Mouse (Mus musculus): ENCODE results near the gene Aamp. TPM values are rescaled to one million over a fixed set of nuclear protein-coding genes. Genes with fewer than 3 reads are reported as not detected.

Aamp gene
- total RNA-seq, 2 experiments from 2014 or later = 14.3 to 26.6 TPM

- ATAC-seq (replicated peaks; ENCODE audit: low FRiP score, poor library complexity, severe bottlenecking) = no peak
Observed at GRCm38 (mm10) chr1:74283686-74284463, 663 bp downstream of the Aamp start.

DNA sequence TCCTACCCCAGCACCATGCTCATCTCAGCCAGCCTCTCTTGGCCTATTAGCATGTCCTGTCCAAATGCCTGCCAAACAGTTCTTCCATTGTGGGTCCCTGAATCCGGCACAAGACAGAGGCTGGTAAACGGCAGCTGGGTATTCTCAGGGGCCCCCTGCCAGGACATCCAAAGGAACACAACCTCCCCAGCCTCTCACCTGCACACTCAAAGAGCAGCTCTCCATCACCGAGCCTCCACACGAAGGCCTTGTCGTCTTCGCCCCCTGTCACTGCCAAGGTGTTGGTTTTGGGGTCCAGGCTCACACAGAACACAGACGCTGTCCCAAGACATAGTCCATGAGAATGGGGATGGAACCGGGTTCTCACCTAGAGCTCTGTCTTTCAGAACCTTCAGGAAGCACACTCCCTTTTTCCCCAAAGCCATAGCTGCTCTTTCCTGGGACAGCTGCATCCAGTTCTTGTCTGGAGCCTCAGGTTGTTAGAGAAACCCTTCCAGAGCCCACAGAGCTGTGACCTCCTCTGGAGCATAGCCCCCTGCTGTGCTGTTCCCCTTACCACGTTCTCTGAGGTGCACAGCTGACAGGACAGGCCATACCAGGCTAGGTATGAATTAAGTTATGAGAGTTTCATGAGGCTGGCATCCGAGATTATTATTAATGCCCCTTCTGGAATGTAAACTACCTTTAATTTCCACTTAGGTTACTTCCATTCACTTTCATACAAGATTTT is 1.5 kb downstream of the Aamp start:
- no peak for ATAC-seq (replicated peaks; ENCODE audit: low FRiP score, poor library complexity, severe bottlenecking)

DNA sequence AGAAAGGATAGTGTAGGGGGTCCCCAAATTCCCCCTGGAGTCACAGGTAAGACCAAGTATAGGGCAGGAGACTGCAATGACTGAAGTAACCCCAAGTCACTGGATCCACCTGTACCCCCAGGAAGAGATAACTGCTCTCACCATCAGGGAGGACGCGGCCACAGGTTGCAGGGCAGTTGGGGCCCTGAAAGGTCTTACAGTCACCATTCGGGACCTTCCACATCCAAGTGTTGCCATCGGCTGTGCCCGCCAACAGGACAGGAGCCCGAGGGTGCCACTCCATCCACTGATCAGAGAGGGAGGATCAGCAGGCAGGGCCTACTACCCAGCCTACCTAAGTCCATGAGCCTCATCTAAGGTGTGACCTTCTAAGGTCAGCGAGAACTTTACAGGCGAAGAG is 2.7 kb downstream of the Aamp start:
- ATAC-seq (replicated peaks; ENCODE audit: low FRiP score, poor library complexity, severe bottlenecking) = no peak

GRCm38 (mm10) chr1:74281372-74281771 is 3.2 kb downstream of the Aamp start:
- ATAC-seq (replicated peaks; ENCODE audit: low FRiP score, poor library complexity, severe bottlenecking) = no peak

GRCm38 (mm10) chr1:74280591-74281325 is 3.8 kb downstream of the Aamp start:
- ATAC-seq (replicated peaks; ENCODE audit: low FRiP score, poor library complexity, severe bottlenecking) = no peak

DNA sequence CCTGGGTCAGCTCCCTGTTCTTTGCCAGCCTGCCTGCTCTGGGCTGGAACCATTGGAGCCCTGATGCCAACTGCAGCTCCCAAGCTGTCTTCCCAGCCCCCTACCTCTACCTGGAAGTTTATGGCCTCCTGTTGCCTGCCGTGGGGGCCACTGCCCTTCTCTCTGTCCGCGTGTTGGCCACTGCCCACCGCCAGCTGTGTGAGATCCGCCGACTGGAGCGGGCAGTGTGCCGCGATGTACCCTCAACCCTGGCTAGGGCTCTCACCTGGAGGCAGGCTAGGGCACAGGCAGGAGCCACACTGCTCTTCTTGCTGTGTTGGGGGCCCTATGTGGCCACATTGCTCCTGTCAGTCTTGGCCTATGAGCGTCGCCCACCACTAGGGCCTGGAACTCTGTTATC is 5.5 kb downstream of the Aamp start:
- no peak for ATAC-seq (replicated peaks; ENCODE audit: low FRiP score, poor library complexity, severe bottlenecking)

- ATAC-seq (replicated peaks; ENCODE audit: low FRiP score, poor library complexity, severe bottlenecking) = no peak
Observed at GRCm38 (mm10) chr1:74278538-74278937, 6.0 kb downstream of the Aamp start, which contains the start of gene Gpbar1. Gene Gpbar1, plus strand, starts transcription at chr1:74278550.

- ATAC-seq (replicated peaks; ENCODE audit: low FRiP score, poor library complexity, severe bottlenecking) = no peak
Observed at GRCm38 (mm10) chr1:74277883-74278537, 6.5 kb downstream of the Aamp start.

DNA sequence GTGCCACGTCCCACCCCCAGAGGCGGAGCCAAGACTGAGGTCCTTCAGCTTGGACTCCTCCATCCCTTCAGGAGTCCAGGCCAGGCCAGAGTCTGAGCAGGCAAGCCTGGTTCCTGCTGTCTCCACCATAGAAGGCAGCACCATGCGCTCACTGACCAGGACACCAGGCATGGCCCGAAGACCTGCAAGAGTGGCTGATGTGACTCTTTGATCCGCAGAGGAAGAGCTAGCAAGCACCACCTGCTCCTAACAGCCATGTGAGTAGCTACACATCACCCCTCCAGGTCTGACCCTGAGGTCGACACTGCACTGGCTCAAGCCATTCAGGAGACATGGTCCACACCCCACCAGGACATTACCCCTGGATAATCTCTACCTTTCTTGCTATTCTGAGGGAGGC is 7.5 kb downstream of the Aamp start:
- ATAC-seq (replicated peaks; ENCODE audit: low FRiP score, poor library complexity, severe bottlenecking) = no peak

- no peak for ATAC-seq (replicated peaks; ENCODE audit: low FRiP score, poor library complexity, severe bottlenecking)
Observed at GRCm38 (mm10) chr1:74275015-74275414, 9.5 kb downstream of the Aamp start.

DNA sequence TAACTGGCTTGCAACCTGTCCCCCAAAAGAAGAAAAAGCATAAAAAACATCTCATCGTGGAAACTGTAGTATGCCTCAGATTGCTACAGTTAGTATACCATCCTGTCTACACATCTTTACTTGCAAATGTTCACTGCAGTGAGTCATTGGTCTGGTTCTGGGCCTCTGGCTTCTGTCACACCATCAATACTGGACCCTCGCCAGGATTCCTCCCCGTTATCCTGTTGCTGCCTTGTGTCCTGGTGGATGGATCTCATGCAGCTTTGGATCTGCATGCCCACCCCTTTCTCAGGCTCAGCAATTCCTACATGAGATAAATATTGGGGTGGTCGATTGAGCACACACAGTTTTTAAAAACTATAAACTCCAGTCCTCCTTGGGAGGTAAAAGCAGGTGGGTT is 12.9 kb downstream of the Aamp start:
- no peak for ATAC-seq (replicated peaks; ENCODE audit: low FRiP score, poor library complexity, severe bottlenecking)

DNA sequence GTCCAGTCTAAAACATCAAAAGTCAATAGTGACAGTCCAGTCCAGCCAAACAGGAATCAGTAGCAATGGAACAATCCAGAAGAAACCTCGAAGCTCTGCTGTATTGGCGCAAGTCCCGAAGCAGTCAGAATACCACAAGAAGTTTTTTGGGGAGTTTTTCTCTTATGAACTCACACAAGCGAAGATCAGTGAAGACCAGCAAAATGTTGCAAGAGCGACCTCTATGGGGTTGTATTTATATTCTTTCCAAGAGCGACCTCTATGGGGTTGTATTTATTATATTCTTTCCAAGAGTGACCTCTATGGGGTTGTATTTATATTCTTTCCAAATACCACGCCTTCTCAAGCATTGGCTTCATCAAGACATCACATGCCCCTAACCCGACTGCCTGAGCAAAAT is 15.8 kb downstream of the Aamp start:
- no peak for ATAC-seq (replicated peaks; ENCODE audit: low FRiP score, poor library complexity, severe bottlenecking)

DNA sequence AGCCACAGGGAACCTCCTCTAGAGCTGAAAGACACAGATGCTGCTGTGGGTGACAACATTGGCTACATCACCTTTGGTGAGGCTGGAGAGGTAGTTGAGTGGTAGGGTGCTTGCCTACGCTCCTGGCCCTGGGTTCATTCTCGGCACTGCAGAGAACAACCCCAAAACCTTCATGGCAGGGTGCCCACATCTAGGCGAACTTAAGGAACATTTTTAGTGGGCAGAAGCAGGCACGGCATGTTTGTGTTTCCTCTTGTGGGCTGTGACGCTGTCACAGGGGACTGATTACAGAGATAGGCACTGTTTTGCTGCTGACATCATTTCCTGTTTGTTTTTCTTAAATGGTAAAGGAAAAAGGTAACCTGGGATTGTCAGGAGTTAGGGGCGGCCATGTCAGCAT is 22.0 kb downstream of the Aamp start:
- no peak for ATAC-seq (replicated peaks; ENCODE audit: low FRiP score, poor library complexity, severe bottlenecking)

DNA sequence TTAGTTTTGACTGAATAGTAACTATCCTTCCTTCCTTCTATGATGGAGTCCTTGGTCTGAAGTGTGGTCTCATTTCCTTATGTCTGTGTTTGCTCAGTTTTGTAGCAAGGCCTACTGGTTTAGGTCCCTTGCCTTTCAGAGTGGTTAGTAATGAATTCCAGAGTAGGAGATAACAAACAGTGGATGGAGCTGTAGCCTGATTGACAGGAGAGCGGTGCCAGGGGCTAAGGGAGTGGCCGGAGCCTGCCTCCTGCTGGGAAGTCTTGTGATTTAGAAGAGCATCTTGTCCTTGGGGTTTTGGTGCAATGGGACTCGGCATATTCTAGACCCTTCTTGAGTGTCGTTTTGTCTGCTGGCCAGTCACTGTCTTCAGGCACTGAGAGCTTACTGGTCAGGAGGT is 27.8 kb downstream of the Aamp start:
- no peak for ATAC-seq (replicated peaks; ENCODE audit: low FRiP score, poor library complexity, severe bottlenecking)

GRCm38 (mm10) chr1:74255704-74256345 is 28.7 kb downstream of the Aamp start:
- no peak for ATAC-seq (replicated peaks; ENCODE audit: low FRiP score, poor library complexity, severe bottlenecking)

DNA sequence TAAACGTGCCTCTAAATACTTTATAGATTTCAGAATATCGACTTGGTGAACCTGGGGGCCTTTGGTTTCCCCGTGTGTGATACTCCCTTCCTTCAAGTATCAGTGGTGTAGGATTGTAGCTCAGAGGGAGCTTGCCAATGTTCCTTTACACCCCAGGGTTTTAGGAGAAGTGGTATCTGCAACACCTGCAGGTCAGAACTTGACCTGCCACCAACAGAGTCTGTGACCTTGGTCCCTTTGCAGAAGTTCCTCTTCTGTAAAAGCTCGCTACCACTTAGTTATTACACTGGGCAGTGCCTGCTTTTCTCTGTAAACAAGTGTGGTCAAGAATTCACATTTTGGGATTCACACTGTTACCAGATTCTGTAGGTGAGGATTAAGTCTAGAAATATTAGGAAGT is 34.4 kb downstream of the Aamp start:
- ATAC-seq (replicated peaks; ENCODE audit: low FRiP score, poor library complexity, severe bottlenecking) = no peak

- no peak for ATAC-seq (replicated peaks; ENCODE audit: low FRiP score, poor library complexity, severe bottlenecking)
Observed at GRCm38 (mm10) chr1:74249331-74249980, 35.1 kb downstream of the Aamp start.

- no peak for ATAC-seq (replicated peaks; ENCODE audit: low FRiP score, poor library complexity, severe bottlenecking)
Observed at GRCm38 (mm10) chr1:74248799-74249198, 35.7 kb downstream of the Aamp start.

- ATAC-seq (replicated peaks; ENCODE audit: low FRiP score, poor library complexity, severe bottlenecking) = no peak
Observed at GRCm38 (mm10) chr1:74245525-74245924, 39.0 kb downstream of the Aamp start.
